Mouse (Mus musculus) spleen, adult 12 weeks (tissue): ENCODE results near the gene Rabggtb.

Experiments used
- DNase-seq: peaks from one replicate; pipeline ENCODE4 v3.0.0; 2022; ENCODE audit warnings: low spot score

The Rabggtb gene

DNA sequence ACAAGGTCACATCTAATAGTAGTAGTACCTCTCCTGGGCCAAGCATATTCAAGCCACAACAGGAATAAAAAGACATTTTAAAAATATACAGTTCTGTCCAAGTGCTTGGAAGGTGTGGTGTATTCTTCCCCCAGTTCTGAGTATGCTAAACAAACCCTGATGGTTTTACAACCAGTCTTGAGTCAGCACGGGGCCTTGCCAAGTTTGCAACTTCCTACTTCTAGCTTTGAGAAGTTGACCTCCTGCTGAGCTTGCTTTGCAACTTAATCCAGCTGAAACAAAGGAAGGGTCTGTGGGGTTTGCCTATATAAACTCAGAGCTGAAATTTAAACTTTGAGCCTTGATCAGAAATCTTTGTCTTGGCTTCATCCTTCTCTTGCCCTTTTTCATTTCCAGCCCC lies 4.4 kb upstream of the Rabggtb start:
- no peak for DNase-seq

DNA sequence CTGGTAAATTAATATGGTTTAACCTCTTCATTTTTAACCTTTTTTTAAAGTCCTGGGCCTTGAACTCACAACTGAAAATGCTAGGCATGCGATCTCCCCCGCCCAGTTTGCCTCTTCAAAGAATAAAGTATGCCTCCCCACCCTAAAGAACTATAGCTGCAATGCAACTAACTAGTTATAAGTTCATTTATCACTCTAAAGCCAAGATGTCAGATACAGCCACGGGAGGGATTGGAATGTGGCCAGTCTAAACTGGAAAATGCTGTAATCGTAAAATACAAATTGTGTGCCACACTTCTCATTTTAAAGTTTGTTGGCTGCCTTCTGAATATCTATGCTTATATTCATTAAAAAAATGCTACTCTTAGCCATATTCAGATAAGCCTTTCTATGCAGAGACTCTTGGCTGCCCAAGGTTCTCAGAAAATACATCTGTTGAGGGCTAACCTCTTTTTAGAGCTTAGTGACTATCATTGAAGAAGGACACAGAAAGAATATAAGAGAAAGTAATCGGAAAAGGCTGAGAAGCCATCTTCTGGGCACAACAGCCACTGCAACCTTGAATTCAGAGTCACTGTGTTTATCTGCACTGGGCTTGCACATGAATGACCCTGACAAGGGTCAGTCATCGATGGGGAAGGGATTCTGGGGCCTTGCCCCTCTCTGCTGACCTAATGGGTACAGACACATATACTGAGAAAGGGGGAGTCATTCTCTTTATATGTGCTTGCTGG lies 868 bp upstream of the Rabggtb start:
- DNase-seq, result no peak

DNA sequence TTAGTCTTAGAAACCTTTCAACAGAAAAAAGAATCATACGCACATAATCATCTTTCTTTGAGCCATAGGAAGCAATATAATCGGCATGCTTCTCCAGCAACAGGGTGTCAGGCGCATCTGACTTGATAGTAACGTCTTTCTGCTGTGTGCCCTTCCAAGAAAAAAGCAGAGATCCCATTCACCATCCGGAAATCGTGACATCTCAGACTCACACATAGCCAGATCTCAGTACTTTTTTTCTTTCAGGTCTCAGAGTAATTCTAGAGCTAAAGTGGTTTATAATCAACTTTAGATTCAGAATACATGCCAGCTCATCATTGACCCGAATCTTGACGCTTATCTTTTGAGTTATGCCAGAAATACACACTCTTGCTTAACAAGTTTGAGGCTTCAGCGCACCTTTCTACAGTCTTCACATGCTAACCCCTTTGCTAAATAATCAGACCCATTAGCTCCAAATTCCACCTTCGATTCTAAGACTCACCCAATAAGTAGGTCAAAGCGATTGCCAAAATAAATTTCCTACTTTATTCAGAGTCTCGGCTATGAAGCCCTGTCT lies 848 bp downstream of the Rabggtb start:
- no peak for DNase-seq

DNA sequence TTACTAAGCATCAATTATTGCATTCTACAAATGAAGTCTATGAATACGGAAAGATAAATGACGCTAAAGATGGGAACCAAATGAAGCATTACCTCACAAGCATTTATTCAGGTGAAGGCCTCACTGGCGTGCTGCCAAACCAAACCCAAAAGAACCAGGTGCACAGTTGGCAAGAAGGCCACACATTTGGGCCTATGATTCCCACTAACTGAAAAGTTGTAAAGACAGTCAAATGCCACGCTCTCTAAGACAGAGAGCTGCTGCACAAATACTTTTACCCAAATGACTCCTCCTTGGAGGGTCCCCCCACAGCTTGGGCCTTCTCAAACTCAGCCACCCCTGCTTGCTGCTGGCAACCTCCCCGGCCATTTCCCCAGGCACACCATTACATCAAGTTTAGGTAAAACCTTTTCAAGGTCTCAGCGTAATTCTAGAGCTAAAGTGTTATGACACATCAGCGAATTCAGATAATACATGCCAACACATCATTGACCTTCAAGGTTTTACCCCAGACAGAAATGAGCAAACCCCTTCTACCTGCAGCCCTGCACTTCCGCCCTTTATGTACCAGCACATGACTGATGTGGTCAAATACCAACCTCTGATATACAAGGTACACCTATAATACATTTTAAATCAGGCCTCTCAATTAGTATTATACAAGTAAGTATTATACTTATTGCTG lies 1.5 kb downstream of the Rabggtb start:
- DNase-seq, result no peak

DNA sequence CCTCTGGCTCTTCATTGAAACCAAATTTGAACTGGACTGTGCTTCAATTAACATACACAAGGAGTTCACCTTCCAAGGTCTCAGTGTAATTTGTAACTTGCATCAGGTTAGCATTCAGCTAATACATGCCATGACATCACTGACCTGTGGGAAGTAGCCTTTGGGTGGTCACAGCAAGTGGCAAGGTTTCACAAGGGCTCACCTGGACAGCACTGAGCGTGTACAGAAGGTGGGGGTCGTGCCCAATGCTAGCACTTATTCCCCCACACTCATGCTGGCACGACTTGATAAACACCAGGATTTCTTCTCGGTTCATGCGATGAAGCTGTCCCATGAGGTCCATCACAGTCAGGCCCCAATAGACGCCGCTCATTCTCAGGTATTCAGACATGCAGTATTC lies 2.3 kb downstream of the Rabggtb start:
- DNase-seq, result no peak

DNA sequence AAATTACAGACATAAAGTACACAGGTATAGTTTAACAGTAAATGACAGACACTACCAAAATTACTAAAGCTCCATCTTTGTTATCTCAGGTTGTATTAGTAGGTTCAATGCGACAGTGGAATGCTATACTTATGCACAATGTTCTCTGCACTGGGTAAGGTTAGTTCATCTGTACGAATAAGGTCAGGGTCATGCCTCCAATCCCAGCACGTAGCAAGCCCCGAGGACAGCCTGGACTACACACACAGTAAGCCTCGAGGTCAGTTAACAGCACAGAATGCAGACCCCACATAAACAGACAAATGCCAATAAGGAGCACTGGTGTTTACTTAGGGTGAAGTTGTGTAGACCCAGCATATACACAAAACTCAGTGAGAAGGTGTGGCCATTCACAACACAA lies 3.9 kb downstream of the Rabggtb start:
- DNase-seq, result no peak

DNA sequence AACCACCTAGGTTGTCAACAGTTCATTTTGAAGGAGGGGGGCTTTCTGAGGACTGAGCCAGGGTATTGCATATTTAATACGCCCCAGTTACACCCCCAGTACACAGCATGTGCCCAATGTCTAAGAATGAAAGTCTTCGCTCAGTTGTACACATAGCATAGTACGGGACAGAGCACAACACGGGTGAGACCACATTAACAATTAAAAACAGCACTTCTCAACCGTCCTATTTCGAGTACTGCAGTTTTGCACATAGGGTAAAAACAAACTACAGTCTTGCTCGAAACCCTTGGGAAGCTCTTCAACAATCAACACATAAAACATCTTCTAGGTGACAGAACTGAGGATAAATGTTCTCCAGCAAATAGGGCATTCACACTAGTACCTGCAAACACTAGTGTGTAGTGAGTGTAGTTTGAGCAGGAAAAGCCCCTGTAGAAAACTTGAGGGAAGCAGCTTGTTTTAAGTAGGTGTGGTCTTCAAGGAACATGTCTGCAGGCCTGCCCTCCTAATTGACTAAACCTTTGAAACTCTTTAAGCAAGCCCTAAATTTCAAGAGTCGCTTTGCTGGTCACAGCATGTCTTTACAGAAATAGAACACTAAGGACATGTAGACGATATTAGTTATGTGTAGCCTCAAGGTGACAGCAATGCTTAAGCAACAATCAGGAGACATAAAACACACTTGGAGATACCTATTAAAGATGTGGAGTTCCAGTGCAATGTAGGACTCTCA lies 6.5 kb downstream of the Rabggtb start, which contains the start of gene Msh4:
Msh4 (minus strand) TSS at position 3 of the 736 bp plus-strand sequence.
- no peak for DNase-seq

DNA sequence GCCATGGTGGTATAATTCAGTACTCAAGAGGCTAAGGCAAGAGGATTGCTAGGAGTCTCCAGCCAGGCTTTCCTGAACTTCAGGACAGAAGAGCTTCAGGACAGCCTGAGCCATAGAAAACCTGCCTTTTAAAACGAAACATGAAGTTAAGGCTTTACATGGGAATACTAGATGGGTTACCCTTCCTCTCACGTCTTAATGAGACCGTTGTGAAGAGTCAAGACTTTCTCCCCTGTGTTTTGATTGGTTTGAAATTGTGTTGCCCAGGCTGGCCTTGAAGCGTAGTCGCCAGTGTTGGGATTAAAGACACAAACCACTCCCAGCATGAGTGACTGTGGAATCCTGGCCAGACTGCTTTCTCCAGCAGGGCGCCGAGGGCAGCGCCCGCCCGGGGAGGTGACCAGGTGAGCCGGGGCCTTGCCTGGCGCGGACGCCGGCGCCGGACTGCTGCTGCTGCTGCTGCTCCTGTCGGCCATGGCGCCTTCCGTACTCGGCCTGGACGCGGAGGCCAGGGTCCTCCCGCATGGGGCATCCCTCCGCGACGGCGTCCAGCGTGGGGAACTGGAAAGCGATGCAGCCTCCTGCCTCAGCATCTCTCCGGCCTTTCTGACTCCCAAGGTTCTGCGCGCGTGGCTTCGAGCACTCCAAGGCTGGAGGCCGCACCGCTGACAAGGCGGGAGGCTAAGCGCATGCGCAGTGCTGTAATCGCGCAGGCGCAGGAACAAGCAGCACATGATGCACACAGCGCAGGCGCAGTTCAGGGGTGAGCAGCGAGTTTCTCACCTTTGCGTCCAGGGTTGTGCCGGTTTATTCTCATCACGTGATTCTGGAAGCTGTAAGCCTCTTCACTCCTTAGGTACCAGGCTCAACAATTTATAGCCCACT lies 7.3 kb downstream of the Rabggtb start:
- no peak for DNase-seq

DNA sequence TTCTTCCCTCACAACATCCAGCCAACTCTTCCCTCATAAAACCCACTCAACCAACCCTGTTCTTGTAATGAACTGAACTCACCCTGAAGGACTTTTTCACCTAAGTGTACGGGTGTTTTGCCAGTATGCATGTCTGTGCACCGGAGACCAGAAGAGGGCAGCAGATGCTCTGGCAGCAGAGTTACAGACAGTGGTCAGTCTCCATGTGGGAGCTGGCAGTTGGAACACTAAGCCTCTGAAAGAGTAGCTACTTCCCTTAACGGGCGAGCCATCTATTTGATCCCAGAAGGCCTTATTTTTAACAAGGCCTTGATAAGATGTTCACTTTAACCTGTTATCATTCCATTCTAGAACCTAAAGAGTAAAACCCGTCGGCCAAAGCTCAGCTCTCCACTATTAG lies 8.2 kb downstream of the Rabggtb start:
- DNase-seq, result no peak

DNA sequence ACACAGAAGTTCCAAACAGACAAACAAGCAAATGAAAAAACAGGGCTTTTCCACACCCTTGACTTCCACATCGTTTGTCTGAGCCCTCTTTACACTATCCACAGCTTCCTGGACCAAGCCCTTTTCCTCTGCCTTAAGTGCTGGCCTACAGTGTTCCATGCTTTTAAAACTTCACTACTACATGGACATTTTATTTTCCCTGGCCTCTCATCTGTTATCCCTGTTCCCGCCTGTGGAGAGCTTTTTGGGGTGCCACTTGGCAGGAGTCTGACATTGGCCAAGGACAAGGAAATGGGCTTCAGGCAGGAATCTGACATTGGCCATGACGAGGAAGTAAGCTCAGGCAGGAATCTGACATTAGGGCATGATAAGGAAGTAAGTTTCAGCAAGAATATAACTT lies 10.2 kb downstream of the Rabggtb start:
- no peak for DNase-seq

DNA sequence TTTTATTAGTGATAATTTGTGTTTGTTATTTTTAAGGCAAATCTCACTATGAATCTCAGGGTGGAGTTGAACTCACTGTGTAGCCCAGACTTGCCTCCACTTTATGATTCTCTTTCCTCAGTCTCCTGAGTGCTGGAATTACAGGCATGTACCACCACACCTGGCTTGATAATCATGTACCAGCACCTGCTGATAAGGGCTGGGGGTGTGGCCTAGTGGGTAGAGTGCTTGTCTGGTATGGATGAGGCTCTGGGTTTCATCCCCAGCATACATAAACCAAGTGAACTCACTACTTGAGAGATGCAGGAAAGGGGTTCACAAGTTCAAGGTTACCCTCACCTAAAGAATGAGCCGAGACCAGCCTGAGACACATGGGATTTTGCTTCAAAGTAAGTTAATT lies 10.9 kb downstream of the Rabggtb start:
- DNase-seq, result no peak

DNA sequence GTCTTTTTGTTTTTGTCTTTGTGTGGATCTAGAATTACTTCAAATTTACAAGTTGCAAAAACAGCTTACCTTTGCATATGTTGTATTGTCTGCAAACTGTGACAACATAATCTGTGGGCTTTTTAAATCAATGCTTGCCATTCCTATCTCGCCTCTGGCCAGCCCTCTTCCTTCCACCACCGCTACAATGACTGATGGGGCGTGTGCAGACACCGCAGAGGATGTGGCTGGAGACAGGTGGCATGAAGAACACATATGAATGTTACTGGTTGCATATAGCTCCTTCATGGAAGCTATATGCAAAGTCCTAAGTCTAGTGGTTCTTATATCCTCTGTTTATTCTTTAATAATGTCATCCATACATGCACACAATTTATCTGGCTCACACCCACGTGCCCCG lies 15.6 kb downstream of the Rabggtb start:
- DNase-seq, result no peak

DNA sequence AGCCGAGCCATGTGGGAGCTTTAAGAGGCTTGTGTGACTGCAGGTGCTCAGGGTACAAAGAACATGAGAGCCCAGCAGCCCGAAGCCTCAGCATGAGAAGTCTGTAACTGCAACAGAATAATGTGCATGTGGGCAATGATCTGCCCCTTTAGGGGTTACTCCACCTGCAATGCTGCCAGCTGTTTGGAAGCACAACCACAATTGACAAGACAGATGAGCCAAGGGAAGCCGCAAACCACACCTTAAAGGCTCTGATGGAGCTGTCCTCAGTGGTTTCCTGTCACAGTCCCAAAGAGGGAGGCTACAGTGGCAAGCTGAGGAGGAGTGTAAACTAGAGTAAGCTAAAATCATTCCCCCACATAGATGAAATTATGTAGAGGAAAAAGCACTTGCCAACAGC lies 17.4 kb downstream of the Rabggtb start:
- no peak for DNase-seq

DNA sequence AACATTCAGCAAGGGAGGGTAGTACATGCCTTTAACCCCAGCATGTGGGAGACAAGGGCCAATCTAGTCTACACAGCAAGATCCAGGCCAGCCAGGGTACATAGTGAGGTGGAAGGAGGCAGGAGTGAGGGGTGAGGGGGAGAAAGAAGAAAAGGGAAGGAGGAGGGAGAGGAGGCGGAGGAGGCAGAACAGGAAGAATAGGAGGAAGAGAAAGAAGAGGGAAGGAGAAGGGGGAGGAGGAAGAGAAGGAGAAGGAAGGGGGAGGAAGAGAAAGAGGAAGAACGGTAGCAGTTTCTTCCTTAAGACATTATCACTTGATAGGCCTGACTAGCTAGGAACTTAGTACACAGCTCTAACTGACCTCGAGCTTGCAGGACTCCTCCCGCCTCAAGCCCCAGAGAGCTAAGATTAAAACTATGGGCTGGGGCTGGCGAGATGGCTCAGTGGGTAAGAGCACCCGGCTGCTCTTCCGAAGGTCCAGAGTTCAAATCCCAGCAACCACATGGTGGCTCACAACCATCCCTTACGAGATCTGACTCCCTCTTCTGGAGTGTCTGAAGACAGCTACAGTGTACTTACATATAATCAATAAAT lies 23.5 kb downstream of the Rabggtb start:
- no peak for DNase-seq

DNA sequence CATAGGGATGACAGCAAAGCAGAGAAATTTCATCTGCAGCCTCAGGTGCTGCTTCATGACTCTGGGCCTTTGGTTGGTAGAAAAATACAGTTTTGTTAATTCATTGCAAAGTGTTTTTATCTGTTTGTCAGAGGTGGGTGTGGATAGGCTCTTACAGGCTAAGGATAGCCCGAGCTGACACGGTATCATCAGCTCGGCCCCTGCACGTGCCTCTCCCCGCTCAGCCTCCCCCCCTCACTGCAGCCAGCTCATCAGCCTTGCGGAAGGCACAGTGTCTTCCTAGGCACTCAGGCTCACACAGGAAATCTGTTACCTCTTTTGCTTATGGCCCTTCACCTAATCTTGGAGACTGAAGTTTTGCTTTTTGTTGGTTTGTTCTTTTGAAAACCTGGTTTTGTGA lies 24.7 kb downstream of the Rabggtb start:
- no peak for DNase-seq

DNA sequence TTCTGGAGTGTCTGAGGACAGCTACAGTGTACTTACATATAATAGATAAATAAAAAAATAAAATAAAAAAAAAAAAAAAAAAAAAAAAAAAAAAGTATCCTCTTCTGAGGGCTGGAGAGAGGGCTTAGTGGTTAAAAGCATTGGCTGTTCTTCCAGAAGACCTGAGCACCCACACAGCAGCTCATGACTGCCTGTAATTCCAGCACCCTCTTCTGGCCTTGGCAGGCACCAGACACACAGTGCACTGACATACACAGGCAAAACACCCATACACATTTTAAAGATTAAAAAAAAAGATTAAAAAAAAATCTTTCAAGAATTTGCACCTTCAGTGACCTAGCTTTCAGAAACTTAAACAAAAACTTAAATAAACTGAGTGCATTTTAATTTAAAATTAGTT lies 26.5 kb downstream of the Rabggtb start:
- DNase-seq, result no peak

DNA sequence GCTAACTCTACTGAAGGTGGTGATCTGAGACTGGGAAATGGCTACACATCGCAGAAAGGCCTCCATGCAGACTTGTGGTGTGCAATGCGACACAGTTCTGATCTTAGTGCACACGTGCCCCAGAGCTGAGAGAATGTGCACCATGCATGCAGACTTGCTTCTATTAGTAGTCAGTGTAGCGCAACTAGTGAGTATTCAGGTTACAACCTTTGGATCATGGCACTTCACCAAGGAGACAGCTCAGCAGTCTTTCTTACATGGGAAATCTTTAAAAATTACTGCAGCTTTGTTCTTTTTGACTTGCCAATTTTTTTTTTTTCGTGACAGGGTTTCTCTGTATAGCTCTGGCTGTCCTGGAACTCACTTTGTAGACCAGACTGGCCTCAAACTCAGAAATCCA lies 41.4 kb downstream of the Rabggtb start:
- no peak for DNase-seq

DNA sequence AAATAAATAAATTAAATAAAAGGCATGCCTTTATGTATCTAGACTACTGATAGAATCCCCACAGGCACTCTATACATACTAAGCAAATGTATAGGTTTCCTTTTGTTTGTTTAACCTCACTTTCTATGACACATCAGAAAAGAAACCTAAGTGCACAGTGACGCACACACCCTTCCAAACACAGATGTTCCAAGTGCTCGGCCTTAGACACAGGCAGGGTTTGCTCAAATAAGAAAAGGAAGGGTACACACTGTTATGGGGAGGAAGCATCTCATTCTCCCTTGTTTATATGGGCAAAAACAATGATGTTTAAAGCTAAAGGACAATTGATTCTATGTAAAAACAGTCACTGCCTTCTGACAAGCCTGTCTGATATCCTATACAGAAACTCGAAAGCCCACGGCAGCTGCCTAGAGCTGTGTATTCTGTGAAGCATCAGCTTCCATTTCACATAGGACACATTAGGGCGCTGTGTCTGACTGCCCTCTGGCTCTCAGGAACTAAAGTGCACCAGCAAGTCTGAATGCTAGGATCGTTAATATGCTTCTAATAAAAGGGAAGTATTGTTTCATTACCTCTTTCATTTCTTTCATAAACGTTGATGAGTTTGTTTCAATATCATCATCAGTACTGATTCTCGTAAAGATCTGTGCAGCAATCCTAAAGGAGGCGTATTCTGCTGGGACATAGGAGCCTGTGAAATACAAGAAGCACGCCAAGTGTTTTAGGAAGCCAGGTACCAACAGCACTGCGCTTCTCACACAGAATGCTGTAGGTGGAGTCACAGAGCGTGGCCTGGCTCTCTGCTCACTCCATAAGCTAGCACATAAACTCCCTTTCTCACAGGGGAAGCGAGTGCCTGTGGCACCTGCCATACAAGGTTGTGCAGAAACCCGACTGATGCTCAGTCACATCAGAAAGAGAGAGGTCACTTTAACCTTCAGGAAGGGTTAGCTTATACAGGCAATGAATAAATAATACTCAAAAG lies 45.4 kb downstream of the Rabggtb start:
- DNase-seq, result no peak

DNA sequence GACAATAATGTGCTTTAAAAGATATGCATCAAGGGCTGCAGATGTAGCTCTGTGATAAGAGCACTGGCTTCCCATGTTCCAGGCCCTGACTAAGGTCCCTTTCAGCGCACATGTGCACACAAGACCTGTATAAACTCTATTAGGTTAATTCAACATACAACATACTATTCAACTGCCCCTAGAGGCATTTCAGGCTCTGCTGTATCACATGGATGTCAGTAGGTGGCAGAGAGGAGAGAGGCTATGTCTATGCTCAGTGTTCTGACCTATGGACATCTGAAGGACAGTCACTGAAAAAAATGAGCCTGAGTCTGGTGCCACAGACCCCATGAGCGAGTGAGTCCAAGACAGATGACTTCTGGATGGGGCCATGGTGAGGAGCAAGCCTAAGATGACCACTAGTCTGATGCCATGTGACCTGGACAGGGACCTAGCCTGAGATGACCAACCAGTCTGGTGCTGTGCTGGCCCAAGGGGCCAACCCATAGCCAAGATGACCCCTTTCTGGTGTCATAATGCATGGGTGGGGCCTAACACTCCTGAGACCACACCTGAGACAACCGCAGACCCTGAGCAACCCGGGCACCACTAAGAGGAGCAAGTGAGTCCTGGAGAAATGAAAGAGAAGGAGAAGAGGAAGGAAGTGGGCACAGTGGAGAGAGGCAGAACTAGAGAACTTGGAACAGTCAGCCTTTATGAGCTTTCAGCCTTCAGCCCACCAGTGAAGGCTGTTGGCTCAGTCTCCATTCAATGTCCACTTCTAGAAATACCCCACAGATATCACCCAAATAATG lies 48.0 kb downstream of the Rabggtb start:
- DNase-seq, result no peak
